Mouse (Mus musculus) ES-Bruce4 (cell line): Measurements from ENCODE around the gene Zmym6. TPM values are rescaled to one million over a fixed set of nuclear protein-coding genes. Genes with fewer than 3 reads are reported as not detected.

Experiments
- H3K27ac ChIP-seq: 2 replicates; pipeline ENCODE4 v1.5.1; 2012; ENCODE audit warnings: low read length, inconsistent platforms; ENCODE audit not compliant: insufficient read depth
- H3K27me3 ChIP-seq: 2 replicates; pipeline ENCODE4 v1.6.1; 2012; ENCODE audit warnings: mild to moderate bottlenecking, low read length, inconsistent platforms; ENCODE audit not compliant: control insufficient read depth, poor library complexity, insufficient read depth, severe bottlenecking
- H3K36me3 ChIP-seq: 2 replicates; pipeline ENCODE4 v1.6.1; 2012; ENCODE audit warnings: inconsistent platforms, mild to moderate bottlenecking, low read length, moderate library complexity; ENCODE audit not compliant: control insufficient read depth, poor library complexity, insufficient read depth, severe bottlenecking
- H3K4me1 ChIP-seq: one replicate; pipeline ENCODE4 v1.8.1; 2011; ENCODE audit warnings: low read length; ENCODE audit not compliant: control insufficient read depth, insufficient read depth
- H3K4me3 ChIP-seq: 2 replicates; pipeline ENCODE4 v1.5.1; 2011; ENCODE audit warnings: low read depth, mild to moderate bottlenecking, low read length
- H3K9ac ChIP-seq: 2 replicates; pipeline ENCODE4 v1.6.1; 2012; ENCODE audit warnings: low read depth, mild to moderate bottlenecking, inconsistent platforms; ENCODE audit not compliant: poor library complexity, severe bottlenecking
- H3K9me3 ChIP-seq: replicated peaks from 2 replicates; pipeline ENCODE4 v1.6.1; 2012; ENCODE audit warnings: mild to moderate bottlenecking, low read length, inconsistent platforms; ENCODE audit not compliant: control insufficient read depth, poor library complexity, insufficient read depth, severe bottlenecking
- CTCF ChIP-seq: IDR thresholded peaks from one replicate; pipeline ENCODE4 v1.8.1; 2011; ENCODE audit warnings: low read depth, low read length
- EP300 ChIP-seq: IDR thresholded peaks from 2 replicates; pipeline ENCODE4 v1.6.1; 2011; ENCODE audit warnings: low read depth, low read length; ENCODE audit not compliant: insufficient read depth
- POLR2A ChIP-seq: IDR thresholded peaks from one replicate; pipeline ENCODE4 v1.8.1; 2011; ENCODE audit warnings: low read length; ENCODE audit not compliant: insufficient read depth
- polyA plus RNA-seq: library from polyadenylated mRNA; stranded (reverse); fragments of >200 nt; gene quantifications from 2 replicates; pipeline ENCODE4 v1.2.4, GENCODE M21; 2011; ENCODE audit warnings: low read depth; ENCODE audit not compliant: missing spikeins, insufficient read depth, insufficient read length

Zmym6 gene
- polyA plus RNA-seq, 1 experiment = 33.7 TPM

GRCm38 (mm10) chr4:127170866-127171265, 93.7 kb downstream of the Zmym6 start:
- H3K27me3 ChIP-seq = no peaks in the 10 kb centered on the region
- H3K36me3 ChIP-seq = no peaks in the 10 kb centered on the region
- H3K4me3 ChIP-seq = no peak overlapping the region
- no peak overlapping the region for H3K27ac ChIP-seq
- TF ChIP-seq POLR2A (no peak), CTCF (no peak), EP300 (no peak)
- no peaks in the 10 kb centered on the region for H3K9me3 ChIP-seq
- H3K9ac ChIP-seq = no peak overlapping the region
- peaks cover 3% of the 10 kb centered on the region for H3K4me1 ChIP-seq

GRCm38 (mm10) chr4:127171341-127171905, 94.2 kb downstream of the Zmym6 start:
- no peaks in the 10 kb centered on the region for H3K9me3 ChIP-seq
- H3K27ac ChIP-seq = no peak overlapping the region
- H3K27me3 ChIP-seq = no peaks in the 10 kb centered on the region
- H3K4me1 ChIP-seq = peaks cover 3% of the 10 kb centered on the region
- H3K9ac ChIP-seq = no peak overlapping the region
- TF ChIP-seq CTCF (no peak), POLR2A (no peak), EP300 (no peak)
- no peaks in the 10 kb centered on the region for H3K36me3 ChIP-seq
- H3K4me3 ChIP-seq = no peak overlapping the region

- no peak overlapping the region for H3K9ac ChIP-seq
- H3K9me3 ChIP-seq = no peaks in the 10 kb centered on the region
- no peak overlapping the region for H3K27ac ChIP-seq
- no peaks in the 10 kb centered on the region for H3K27me3 ChIP-seq
- no peaks in the 10 kb centered on the region for H3K36me3 ChIP-seq
- peaks cover 3% of the 10 kb centered on the region for H3K4me1 ChIP-seq
- TF ChIP-seq CTCF (no peak), POLR2A (no peak), EP300 (no peak)
- no peak overlapping the region for H3K4me3 ChIP-seq
Measured at GRCm38 (mm10) chr4:127172119-127172518, 94.9 kb downstream of the Zmym6 start.

- H3K9me3 ChIP-seq = no peaks in the 10 kb centered on the region
- H3K27ac ChIP-seq = no peak overlapping the region
- no peaks in the 10 kb centered on the region for H3K27me3 ChIP-seq
- H3K4me3 ChIP-seq = no peak overlapping the region
- H3K9ac ChIP-seq = no peak overlapping the region
- no peak for TF ChIP-seq EP300
- no peak for TF ChIP-seq POLR2A
- no peak for TF ChIP-seq CTCF
- no peaks in the 10 kb centered on the region for H3K36me3 ChIP-seq
- H3K4me1 ChIP-seq = peaks cover 3% of the 10 kb centered on the region
Measured at GRCm38 (mm10) chr4:127172614-127173013, 95.4 kb downstream of the Zmym6 start.

GRCm38 (mm10) chr4:127173461-127173860, 96.3 kb downstream of the Zmym6 start:
- no peaks in the 10 kb centered on the region for H3K27me3 ChIP-seq
- TF ChIP-seq POLR2A (no peak), CTCF (no peak), EP300 (no peak)

More at GRCm38 (mm10) chr4:127173461-127173860, 96.3 kb downstream of the Zmym6 start:
- H3K36me3 ChIP-seq = no peaks in the 10 kb centered on the region
- no peak overlapping the region for H3K9ac ChIP-seq
- no peak overlapping the region for H3K4me3 ChIP-seq
- peaks cover 3% of the 10 kb centered on the region for H3K4me1 ChIP-seq
- no peak overlapping the region for H3K27ac ChIP-seq
- H3K9me3 ChIP-seq = no peaks in the 10 kb centered on the region

Other genes starting within 250 kb of the Zmym6 start
- 66.0 and 70.9 TPM in 2 replicates for gene Zmym4, start 109.2 kb upstream of the Zmym6 start, polyA plus RNA-seq
- 827 and 868 TPM in 2 replicates for gene Sfpq, start 56.1 kb upstream of the Zmym6 start, polyA plus RNA-seq
- 46.0 and 57.4 TPM in 2 replicates for gene Zmym1, start 16.2 kb upstream of the Zmym6 start, polyA plus RNA-seq
- 9.0 and 10.0 TPM in 2 replicates for gene Tmem35b, start 46.3 kb downstream of the Zmym6 start, polyA plus RNA-seq
- gene Dlgap3, start 91.8 kb downstream of the Zmym6 start, polyA plus RNA-seq = 7.4 and 9.5 TPM in 2 replicates
- gene Smim12, start 166.4 kb downstream of the Zmym6 start, polyA plus RNA-seq = 26.6 and 28.8 TPM in 2 replicates
- 1.4 TPM in 2 replicates for gene Gja4, start 236.7 kb downstream of the Zmym6 start, polyA plus RNA-seq